Mouse (Mus musculus) c-Kit-negative CD71-positive TER-119-positive erythroid progenitor cells, embryonic 14.5 days (primary cell): ENCODE results near the gene Dlat.

ENCODE experiments used
- DNase-seq: peaks from one replicate; pipeline ENCODE4 v3.0.0-alpha.2; 2013; ENCODE audit warnings: low read depth, low spot score

The Dlat gene

DNA sequence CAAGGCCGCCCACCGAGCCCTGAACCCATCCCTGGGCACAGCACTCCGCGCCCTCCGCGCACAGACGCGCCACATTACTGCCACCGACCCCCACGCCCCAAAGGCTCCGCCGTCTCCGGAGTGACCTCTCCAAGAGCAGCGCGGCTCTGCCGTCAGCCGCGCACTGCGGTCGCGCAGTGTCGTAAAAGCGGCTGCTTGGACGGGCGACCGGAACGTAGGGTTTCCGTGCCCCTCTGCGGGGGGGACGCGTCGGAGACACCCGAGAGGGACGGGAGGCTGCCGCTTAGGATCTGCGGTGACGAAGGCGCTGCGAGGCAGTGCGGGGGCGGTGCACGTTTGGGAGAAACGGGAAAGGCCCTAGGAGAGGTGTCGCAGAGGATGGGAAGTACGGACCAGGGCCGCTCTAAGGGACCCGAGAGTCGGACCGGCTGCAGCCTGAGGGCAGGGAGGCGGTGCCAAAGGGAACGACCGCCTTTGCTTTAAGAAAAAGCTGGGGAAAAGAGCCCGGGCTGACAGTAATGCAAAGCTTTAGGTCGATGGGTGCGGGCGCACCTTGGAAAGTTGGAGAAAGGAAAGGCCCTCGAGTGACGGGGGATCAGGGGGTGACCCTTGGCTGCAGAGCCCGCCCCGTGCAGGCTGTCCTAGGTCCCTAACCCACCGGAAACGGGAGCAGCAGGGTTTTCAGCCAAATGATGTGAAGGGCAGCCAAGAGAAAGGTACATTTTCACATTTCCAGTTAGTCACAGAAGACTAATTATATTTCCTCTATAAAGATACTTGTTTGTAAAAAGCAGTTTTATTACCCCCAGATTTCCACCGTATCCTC lies at the start of gene Dlat:
Gene Dlat, minus strand, starts transcription at position 389 of the 826 bp plus-strand sequence.
- DNase-seq: peak; percentile 61

DNA sequence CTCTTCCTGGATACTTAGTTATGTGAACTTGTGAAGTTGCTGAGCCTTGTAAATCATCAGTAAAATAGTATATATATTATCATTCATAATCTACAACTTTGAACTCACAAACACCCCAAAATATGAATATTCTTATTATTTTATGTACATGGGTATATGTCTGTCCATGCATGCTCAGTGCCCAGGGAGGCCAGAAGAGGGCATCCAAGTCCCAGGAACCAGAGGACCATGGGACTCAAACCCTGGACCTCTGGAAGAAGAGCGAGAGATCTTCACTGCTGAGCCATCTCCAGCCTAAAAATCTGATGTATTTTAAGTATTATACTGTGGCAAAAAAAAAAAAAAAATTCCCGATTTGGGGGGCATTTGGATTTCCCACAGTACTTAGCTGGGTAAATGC lies 49.5 kb upstream of the Dlat start:
- DNase-seq: no peak

DNA sequence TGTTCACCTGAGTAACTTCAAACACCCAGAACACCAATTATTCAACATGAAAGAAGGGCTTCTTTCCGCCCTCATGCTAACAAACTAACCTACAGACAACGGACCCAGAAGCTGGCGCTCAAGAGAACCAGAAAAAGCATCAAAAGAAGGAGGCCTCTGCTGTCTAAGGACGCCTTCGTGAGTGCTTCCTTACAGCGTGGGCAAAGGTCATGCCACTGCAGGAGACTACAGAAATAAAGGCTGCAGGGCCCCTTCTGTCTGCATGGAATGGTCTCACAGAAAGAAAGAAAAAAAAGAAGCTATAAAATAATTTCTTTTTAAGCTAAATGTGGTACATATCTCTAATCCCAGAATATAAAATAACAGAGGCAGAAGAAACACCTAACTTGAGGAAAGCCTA lies 45.3 kb upstream of the Dlat start:
- no peak for DNase-seq

DNA sequence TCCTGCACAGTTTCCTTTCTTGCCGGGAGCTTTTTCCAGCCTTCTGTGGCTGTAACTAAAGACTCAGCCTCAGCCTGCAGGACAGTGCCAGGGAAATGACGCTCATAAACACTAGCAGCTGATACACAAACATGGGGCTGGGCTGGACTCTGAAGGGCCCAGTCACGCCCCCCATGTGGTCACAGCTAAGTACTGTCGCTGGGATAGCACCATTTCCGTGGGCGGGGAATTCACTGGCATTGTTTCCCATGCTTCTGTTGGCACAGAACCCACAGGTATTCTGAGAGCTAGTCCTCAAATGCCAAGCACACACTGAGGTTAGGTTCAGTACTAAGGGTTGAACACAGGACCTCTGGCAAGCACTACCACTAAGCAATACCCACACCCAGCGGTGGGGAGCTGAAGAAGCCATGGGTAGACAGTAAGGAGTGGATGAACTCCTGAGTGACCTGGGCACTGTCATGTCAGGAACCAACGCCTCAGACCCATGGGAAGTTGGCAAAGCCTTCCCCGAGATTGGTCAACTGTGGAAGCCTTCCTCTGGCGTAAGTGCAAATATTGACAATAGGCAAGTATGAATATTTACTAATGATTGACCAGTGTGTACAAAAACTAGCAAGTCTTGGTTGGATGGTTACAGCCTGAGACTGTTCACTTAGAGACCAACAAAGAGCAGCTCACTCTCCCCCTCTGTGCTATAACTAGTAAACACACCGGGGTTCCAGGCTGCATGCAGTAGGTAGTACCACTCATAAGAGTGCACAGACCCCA lies 41.5 kb upstream of the Dlat start:
- no peak for DNase-seq

DNA sequence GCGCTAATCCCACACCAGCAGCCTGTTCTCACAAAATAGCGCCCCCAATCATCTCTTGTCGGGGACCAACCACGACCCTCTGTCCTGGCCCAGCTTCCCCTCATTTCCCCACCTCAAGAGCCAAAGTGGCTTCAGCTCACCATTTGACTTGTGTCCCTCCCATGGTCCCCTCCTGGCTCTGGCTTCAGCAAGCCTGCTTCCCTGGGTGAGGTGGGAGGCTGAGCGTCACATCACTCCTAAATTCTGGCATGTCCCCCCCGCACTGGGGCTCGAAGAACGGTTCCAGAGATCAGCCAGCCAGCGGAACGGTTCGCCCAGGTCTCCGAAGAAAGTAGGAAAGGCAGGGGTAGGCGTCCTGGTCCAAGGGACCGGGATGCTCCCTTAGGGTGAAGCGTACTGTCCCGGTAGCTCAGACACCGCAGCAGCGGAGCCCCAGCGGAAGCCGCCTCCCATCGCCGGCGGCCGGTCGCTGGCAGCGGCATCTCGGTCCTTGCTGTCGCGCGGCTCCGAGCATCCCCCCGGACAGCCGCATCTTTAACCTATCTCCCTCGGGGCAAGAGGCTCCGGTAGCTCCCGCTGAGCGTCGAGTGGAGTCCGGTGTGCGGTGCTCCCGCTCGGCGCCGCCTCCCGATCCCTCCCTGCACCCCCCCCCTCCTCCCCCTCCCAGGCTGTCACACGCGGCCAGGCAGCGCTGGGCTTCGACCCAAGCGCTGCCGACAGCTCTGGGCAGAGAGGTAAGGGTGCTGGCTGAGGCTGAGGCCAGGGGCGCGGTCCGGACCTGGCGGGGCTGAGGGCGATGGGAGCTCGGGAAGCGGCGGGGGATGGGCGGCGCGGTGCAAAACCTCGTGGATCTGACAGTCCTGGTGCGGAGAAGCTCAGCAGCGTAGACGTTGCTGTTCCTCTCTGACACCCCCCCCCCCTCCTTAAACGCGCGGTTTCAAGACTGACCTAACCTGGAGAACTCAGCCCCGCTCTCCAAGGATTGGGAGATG lies 39.1 kb upstream of the Dlat start:
- no peak for DNase-seq

DNA sequence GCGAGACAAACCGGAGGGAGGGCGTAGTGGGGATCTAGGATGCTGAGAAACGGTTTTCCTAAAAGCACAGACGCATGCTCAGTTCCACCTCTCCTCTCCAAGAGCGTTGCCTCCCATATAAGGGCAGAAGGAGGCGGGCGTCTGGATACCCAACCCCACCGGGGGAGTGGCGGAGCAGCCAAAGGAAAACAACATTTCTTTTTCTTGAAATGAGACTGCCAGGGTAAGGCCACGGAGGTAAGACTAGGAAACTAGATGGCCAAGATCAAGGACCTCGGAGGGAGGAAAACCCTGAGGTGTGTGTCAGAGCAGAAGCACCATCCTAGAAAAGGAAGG lies 38.1 kb upstream of the Dlat start:
- DNase-seq: no peak

DNA sequence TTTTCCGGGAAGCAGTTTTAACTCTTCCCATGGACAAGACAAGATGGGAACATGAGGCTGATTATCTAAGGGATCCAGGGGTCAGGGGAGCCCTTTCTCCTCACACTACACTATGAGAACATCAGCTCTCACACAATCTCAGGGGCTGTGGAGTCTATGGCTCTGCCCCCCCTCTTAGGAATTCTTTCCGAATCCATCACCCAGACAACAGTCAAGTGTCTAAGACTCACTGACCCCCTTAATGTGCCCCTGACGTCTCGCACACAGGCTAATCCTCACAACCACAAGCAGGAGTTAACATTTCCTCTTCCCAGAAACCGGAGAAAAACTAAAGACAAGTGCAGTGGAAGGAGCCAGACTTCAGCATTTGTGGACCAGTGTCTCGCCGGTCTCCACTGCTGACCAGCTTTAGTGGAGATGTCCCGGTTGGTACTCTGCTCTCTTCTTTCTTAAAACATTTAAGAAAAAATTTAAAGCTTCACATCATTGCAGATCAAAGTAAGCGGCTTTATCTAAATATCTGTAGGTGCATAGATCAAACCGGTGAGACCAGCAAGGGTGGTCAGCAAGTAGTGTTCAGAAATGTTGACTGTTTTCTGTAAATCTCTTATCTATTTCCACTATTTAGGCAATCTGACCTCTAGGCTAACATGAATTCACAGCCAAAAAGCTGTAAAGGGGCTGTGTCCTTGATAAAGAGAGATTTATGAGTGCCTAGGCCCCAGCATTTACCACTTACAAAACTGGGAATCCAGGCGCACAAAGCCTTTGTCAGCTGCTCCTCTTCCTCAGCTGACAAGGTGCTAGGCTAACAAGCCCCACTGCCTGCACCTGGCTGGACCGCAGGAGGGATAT lies 37.5 kb upstream of the Dlat start:
- DNase-seq: no peak

DNA sequence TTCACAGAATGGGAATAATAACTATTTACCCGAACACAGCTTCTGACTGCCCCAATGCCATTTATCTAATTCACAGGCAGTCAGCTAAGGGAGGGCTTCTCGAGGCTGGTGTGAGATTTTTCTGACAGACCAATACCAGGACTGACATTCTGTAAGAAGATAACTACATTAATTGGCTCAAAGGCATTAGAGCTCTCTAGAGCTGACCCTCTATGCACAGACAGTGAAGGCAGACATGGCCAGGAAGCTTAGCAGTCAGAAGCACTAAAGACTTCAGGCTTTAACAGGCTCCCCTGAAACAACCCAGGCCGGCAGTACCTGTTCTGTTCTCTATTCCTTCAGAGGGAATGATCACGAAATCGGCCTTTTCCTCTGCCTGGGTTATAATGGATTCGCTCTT lies 35.6 kb upstream of the Dlat start:
- no peak for DNase-seq

DNA sequence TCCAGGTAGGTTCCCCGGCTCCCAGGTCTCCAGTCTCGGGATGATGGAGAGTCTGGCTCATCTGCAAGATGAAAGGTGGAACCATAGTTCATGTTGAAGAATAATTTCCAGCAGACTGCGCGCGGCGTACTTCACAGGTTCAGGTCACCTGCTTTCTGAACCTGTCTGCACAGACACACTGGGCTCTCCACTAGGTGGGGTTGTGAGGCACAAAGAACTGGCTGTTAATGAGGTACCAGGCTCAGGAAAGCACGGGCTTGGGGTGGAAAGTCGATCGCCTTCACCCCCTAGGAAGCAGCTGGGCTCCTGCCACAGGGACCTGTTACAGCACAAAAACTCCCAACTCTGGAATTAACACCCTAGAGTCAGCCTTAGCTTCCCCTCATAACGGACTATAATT lies 34.1 kb upstream of the Dlat start:
- no peak for DNase-seq

DNA sequence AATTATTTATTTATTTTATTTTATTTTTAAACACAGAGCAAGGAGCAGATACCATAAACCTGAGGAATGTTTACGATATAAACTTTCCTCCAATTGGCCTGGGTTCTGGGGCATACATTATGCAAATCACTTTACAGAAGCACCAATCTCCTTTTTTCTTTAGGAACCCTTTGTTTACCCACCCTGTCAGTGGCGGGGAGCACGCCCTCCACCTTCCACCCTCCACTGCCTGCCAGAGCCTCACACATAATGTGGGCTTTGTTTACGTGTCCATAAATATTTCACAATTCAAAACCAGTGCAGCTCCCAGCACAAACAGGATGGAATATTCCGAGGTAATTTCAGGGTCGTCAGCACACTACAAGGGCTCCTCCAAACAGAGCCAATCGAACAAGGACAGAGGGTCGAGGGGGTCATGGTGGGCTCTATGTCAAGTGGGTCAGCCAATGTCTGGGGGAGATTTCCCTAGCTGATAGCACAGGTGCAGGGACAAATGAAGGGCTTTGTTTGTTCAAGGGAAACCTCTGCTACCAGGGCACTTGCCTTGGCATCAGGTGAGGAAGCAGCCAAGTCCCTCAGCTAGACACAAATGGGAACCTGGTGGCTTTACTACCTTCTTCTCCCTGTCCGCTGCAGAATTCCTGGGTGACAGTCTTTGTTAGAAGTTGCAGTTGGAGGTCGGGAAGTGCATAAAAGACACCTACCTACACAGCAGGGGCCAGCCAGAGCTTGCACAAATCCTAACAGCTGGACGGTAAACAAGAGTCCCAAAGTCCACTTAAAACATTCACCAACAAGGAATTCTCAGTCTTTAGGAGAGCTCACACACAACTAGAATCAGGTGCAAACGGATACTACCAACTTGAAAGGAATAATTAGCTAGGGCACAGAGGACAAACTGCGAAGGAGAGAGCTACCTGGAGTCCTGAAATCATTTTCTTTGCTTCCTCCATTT lies 33.3 kb upstream of the Dlat start:
- DNase-seq: no peak

DNA sequence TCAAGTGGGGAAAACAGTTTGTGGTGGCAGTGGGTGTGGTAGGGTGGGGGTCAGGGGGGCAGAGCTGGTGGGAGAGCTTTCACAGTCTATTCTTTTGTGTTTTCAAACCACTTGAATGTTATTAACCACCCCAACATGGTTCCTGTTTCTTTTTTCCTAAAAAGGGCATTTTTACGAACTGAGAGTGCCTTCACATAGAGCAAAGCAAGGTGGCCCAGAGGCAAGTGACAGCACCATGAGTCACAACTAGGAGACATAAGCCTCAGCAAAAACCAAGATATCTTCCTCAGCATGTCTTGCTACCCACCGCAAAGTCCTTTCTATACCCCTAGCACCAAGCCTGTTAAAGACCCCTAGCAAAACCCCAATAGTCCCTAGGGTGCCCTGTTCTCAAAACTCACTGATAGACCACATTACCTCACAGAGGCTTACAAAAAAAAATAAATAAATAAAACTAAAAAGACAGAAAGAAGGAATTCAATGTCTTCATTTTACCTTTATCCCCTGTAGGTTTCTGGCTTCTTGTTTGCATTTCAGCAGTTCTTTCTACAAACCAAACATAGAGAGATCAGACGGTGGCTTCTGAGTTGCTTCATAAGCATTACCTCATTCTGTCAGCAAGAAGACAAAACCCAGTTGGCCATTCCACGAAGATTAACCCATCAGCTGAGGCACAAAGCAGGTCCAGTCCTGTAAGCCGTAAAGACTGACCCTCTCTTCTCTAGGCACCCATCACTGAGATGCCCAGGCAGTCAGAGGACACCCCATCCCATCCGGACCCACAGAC lies 27.5 kb upstream of the Dlat start:
- DNase-seq: no peak

DNA sequence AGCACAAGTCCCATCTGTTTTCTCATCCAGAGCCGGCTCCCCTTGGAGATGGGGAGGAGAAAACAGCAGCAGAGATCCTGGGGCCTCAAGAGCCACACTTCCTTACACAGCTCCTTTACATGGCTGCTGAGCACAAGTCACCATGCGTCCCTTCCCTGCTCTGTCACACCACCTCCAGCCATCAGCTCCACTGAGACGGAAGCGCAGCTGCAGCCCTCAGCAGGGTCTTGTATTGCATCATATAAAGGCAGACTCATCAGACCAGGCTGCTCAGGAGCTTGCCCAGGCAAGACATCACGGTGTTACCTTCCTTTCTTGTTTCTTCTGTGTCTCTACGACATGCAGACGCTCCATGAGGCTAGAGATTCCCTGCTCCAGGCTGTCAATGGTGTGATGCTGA lies 22.1 kb upstream of the Dlat start:
- DNase-seq: no peak

DNA sequence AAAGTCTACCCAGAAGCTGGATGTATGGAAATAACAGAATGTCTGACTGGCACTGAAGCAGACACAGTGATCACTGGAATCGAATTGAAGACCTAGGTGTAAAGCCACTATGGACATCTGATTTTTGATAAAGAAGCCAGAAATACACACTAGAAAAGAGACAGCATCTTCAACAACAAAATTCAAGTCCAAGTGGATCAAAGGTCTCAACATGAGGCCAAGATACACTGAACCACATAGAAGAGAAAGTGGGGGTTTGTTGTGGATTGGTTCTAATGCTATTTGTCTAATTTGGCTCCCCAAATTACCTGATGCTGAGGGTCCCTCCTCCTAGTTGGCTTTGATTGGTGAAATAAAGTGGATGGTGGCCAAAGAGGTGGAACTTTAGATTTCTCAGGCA lies 19.8 kb upstream of the Dlat start:
- DNase-seq: no peak

DNA sequence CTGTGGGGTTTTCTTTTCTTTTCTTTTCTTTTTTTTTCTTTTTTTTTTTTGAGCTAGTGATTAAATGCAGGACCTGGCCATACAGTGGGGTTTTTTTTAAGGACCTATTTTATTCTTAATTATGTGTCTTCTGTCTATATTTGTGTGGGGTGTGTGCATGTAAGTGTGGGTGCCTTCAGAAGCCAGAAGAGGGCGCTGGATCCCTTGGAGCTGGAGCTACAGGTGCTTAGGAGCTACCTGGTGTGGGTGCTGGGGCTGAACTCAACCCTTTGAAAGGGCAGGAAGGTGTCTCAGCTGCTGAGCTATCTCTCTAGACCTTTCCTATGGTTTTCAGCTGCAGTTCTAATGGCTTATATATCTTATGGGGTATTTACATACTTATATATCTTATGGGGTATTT lies 15.2 kb upstream of the Dlat start:
- no peak for DNase-seq

DNA sequence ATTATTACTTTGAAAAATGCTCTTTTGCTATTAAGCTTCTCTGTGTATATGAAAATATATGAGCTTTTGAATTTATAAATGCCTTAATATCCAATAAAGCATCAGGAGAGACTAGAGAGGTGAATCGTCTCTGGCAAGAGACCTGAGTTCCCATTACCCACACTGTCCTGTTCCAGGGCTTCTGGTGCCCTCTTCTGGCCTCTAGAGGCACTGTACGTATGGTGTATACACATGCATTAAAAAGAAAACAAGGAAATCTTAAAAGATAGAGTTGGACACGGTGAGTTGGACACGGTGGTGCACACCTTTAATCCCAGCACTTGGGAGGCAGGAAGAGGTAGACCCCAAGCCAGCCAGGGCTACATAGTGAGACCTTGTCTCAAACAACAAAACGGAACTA lies 11.1 kb upstream of the Dlat start:
- DNase-seq: no peak

DNA sequence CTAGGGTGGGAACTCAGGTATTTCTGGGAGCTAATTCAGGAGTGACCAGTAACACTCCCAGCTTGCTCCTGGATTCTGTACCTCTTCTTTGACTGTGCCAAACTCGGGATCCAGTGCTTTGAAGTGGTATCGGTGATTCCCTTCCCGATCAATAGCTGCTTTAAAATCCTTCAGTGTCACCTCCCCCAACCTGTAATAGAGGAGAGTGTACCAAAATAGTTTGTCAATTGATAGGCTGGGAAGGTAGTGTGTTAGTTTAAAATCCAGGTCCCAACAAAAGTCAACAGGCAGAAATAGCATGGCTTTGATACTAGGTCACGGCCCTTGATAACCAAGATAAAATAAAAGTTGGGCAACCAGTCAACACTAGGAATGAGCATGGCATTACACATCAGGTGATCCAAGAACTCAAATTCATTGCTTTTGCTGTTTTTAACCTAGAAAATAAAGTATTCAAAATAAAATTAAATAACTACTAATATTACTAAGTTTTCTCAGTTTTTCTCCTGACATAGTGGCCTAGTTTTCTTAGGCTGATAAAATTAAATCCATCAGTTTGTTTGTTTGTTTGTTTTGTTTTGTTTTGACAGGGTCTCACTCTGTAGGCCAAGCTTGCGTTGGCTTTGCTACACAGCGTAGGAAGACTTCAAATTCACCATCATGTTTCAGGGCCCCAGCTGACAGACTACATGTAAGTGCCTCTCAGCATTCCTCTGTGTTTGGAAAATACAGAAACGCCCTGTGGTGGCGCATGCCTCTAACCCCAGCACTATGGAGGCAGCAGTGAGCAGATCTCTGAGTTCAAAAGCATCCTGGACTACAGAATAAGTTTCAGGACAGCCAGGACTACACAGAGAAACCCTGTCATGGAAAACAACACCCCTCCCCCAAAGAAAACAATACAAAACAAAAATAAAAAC lies 8.3 kb upstream of the Dlat start:
- no peak for DNase-seq

DNA sequence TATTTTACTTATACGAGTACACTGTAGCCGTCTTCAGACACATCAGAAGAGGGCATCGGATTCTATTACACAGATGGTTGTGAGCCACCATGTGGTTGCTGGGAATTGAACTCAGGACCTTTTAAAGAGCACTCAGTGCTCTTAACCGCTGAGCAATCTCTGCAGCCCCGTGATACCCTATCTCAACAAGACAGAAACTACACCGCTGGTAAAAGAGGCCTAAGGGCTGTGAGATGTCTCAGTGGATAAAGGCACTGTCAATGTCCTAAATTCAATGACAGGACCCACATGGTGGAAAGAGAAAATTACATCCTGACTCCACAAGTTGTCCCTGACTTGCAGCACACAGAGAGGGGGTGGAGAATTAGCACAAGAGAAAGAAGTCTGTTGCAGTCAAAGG lies 6.9 kb upstream of the Dlat start:
- no peak for DNase-seq

DNA sequence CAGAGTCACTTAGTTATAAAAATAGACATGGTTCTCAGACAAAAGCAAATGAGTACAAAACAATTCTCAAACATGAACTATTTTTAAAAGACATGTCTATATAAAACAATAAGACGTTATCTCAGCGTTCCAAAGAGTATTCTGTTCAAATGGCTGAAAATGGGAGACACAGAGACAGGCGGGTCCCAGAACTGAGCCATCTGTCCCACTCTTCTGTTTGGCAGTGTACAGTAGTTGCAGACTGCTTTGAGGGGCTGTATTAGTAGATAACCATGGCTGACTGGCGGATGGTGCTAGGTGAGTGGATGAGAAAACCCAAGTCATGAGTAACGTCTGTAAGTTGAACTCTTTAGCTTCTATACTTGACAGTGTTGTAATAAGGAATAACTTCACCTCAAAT lies 5.2 kb upstream of the Dlat start:
- DNase-seq: no peak
